In the genomic region with DNA sequence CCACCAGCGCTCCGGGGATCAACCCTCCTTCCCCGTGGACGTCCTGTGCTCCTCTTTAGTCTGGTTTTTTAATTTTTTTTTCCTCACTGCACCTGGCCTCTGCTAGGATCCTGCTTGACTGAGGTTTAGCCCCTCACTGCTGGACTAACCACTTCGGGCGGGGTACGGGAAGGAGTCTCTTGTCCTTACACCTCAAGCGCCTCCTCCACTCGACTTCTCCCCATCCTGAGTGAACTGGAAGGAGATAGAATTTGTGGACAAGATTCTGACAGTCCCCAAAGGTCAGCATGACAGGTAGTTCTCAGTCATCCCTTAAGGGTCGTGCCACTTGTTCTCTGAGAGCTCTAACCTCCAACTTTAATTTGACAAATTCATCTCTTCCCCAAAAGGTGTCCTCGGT, we compare ENCODE assay signal across 9 mouse cellular contexts. TPM values are rescaled to one million over a fixed set of nuclear protein-coding genes. Genes with fewer than 3 reads are reported as not detected.
DNase-seq lines count a peak whose midpoint lies in the region; ATAC-seq and TF ChIP-seq lines count a peak whose summit lies in the region.
"Had no signal": no experiment of that assay in that cellular context is flagged by ENCODE, and none has a peak within 500 bp of the region (broad histone marks: within the 10 kb centered on the region; RNA-seq: fewer than 3 reads in every experiment).

No protein-coding gene starts in this region.

- WGBS in hindbrain, embryonic 10.5 days, result 1% methylated on average over 11 of the region's 11 CpGs
- WGBS in hindbrain, embryonic 11.5 days, result 1% methylated on average over 11 of the region's 11 CpGs
- 3% methylated on average over 11 of the region's 11 CpGs for WGBS in embryonic facial prominence, embryonic 11.5 days
- WGBS in hindbrain, embryonic 14.5 days, result under 1% methylated on average over 11 of the region's 11 CpGs
- 2% methylated on average over 11 of the region's 11 CpGs for WGBS in midbrain, embryonic 12.5 days

- H3K36me3 ChIP-seq in hindbrain, embryonic 10.5 days, result no peaks in the 10 kb centered on the region
- no peaks in the 10 kb centered on the region for H3K36me3 ChIP-seq in hindbrain, embryonic 11.5 days (ENCODE audit: control insufficient read depth, insufficient read depth, low read length)
- H3K36me3 ChIP-seq in embryonic facial prominence, embryonic 11.5 days (replicated peaks; ENCODE audit: control insufficient read depth, insufficient read depth, low read depth, low read length), result no peaks in the 10 kb centered on the region
- H3K36me3 ChIP-seq in hindbrain, embryonic 14.5 days (replicated peaks; ENCODE audit: control insufficient read depth, insufficient read depth), result no peaks in the 10 kb centered on the region
- H3K36me3 ChIP-seq in midbrain, embryonic 12.5 days, result no peaks in the 10 kb centered on the region

- no peak for DNase-seq in hindbrain, embryonic 10.5 days (ENCODE audit: low spot score)
- no peak for DNase-seq in hindbrain, embryonic 11.5 days (ENCODE audit: low spot score)
- DNase-seq in embryonic facial prominence, embryonic 11.5 days (ENCODE audit: low spot score), result no peak
- DNase-seq in hindbrain, embryonic 14.5 days (ENCODE audit: low spot score), result no peak
- no peak for DNase-seq in embryo, embryonic 10 days (ENCODE audit: low spot score)
- no peak for DNase-seq in left cerebral cortex, adult 2 months (ENCODE audit: extremely low spot score in 1 of 2, low spot score in 2 of 2)
- no peak for DNase-seq in ovary, postnatal 10 days (ENCODE audit: low spot score)

- no peak overlapping the region for H3K4me2 ChIP-seq in hindbrain, embryonic 11.5 days (replicated peaks; ENCODE audit: low read depth, low read length)
- peak overlapping the region; percentile 57; the same call in 1 of the 2 replicates for H3K4me2 ChIP-seq in embryonic facial prominence, embryonic 11.5 days (ENCODE audit: low read depth, low read length)
- peak overlapping the region; percentile 29; the same call in 1 of the 2 replicates for H3K4me2 ChIP-seq in hindbrain, embryonic 14.5 days (replicated peaks)
- peak overlapping the region; percentile 43 for H3K4me2 ChIP-seq in midbrain, embryonic 12.5 days (replicated peaks)

- peak overlapping the region; percentile 46 for H3K4me3 ChIP-seq in hindbrain, embryonic 10.5 days
- H3K4me3 ChIP-seq in hindbrain, embryonic 11.5 days (ENCODE audit: low read depth, low read length), result no peak overlapping the region
- H3K4me3 ChIP-seq in embryonic facial prominence, embryonic 11.5 days (ENCODE audit: low read depth, low read length), result peak overlapping the region; percentile 16
- no peak overlapping the region for H3K4me3 ChIP-seq in hindbrain, embryonic 14.5 days (replicated peaks; ENCODE audit: low read length)
- H3K4me3 ChIP-seq in midbrain, embryonic 12.5 days, result peak overlapping the region; percentile 29
- no peak overlapping the region for H3K4me3 ChIP-seq in left cerebral cortex, adult 2 months

- intact Hi-C loops in left cerebral cortex, adult 2 months (cut with DNase I), result loop anchor here (5.0 kb wide), 5 partner anchors 158 to 852 kb away; partner anchors contain the start of genes Foxa1 and Nkx2-1

- H3K27me3 ChIP-seq in hindbrain, embryonic 10.5 days (ENCODE audit: insufficient read depth, poor library complexity, severe bottlenecking), result peaks cover 100% of the 10 kb centered on the region
- peaks cover 96% of the 10 kb centered on the region for H3K27me3 ChIP-seq in hindbrain, embryonic 11.5 days (ENCODE audit: control insufficient read depth, insufficient read depth, low read length)
- H3K27me3 ChIP-seq in embryonic facial prominence, embryonic 11.5 days (ENCODE audit: control insufficient read depth, insufficient read depth, low read length), result peaks cover 57% of the 10 kb centered on the region
- peaks cover 99% of the 10 kb centered on the region for H3K27me3 ChIP-seq in hindbrain, embryonic 14.5 days (ENCODE audit: control insufficient read depth, insufficient read depth, low read length)
- H3K27me3 ChIP-seq in midbrain, embryonic 12.5 days, result peaks cover 97% of the 10 kb centered on the region
- H3K27me3 ChIP-seq: CH12.LX had no signal

- no peak overlapping the region for H3K9ac ChIP-seq in hindbrain, embryonic 11.5 days (ENCODE audit: low read depth, low read length)
- no peak overlapping the region for H3K9ac ChIP-seq in embryonic facial prominence, embryonic 11.5 days (replicated peaks; ENCODE audit: low read length)
- no peak overlapping the region for H3K9ac ChIP-seq in hindbrain, embryonic 14.5 days
- no peak overlapping the region for H3K9ac ChIP-seq in midbrain, embryonic 12.5 days (replicated peaks)

- H3K4me1 ChIP-seq in hindbrain, embryonic 10.5 days (replicated peaks), result peaks cover 44% of the 10 kb centered on the region
- H3K4me1 ChIP-seq in hindbrain, embryonic 11.5 days (replicated peaks; ENCODE audit: control insufficient read depth, insufficient read depth, low read length), result no peaks in the 10 kb centered on the region; the same call in 1 of the 2 replicates
- H3K4me1 ChIP-seq in embryonic facial prominence, embryonic 11.5 days (ENCODE audit: control insufficient read depth, insufficient read depth, low read length), result peaks cover 6% of the 10 kb centered on the region
- H3K4me1 ChIP-seq in hindbrain, embryonic 14.5 days (replicated peaks; ENCODE audit: control insufficient read depth, insufficient read depth, low read length), result no peaks in the 10 kb centered on the region
- peaks cover 26% of the 10 kb centered on the region for H3K4me1 ChIP-seq in midbrain, embryonic 12.5 days

- no peak for ATAC-seq in hindbrain, embryonic 11.5 days (ENCODE audit: low FRiP score)
- ATAC-seq in embryonic facial prominence, embryonic 11.5 days (replicated peaks; ENCODE audit: insufficient number of reproducible peaks, low FRiP score, low TSS enrichment, low read depth), result no peak
- no peak for ATAC-seq in hindbrain, embryonic 14.5 days (ENCODE audit: low FRiP score)
- ATAC-seq in midbrain, embryonic 12.5 days (ENCODE audit: low FRiP score, low read depth), result no peak

- no peaks in the 10 kb centered on the region for H3K9me3 ChIP-seq in hindbrain, embryonic 10.5 days
- no peaks in the 10 kb centered on the region for H3K9me3 ChIP-seq in hindbrain, embryonic 11.5 days (ENCODE audit: control insufficient read depth, low read length)
- H3K9me3 ChIP-seq in embryonic facial prominence, embryonic 11.5 days (replicated peaks; ENCODE audit: control insufficient read depth, low read length), result no peaks in the 10 kb centered on the region
- H3K9me3 ChIP-seq in hindbrain, embryonic 14.5 days (ENCODE audit: control insufficient read depth, low read length), result no peaks in the 10 kb centered on the region
- H3K9me3 ChIP-seq in midbrain, embryonic 12.5 days, result no peaks in the 10 kb centered on the region

- TF ChIP-seq CTCF in left cerebral cortex, adult 2 months (IDR thresholded peaks at IDR 0.05), result no peak

- H3K27ac ChIP-seq in hindbrain, embryonic 10.5 days, result no peak overlapping the region
- no peak overlapping the region for H3K27ac ChIP-seq in hindbrain, embryonic 11.5 days (ENCODE audit: low read depth, low read length)
- no peak overlapping the region for H3K27ac ChIP-seq in embryonic facial prominence, embryonic 11.5 days (replicated peaks; ENCODE audit: low read depth, low read length)
- no peak overlapping the region for H3K27ac ChIP-seq in hindbrain, embryonic 14.5 days
- H3K27ac ChIP-seq in midbrain, embryonic 12.5 days (replicated peaks), result no peak overlapping the region
- no peak overlapping the region for H3K27ac ChIP-seq in left cerebral cortex, adult 2 months

RNA-seq across cellular contexts. Expression of gene Pax9, which starts 3.4 kb away (rescaled TPM):
- polyA plus RNA-seq in hindbrain, embryonic 10.5 days (2016; fragmentation: Nextera tagmentation; extraction: Ambion mirVana), result 2.4 and 3.0 TPM in 2 replicates
- 1.4 and 2.5 TPM in 2 replicates for polyA plus RNA-seq in hindbrain, embryonic 11.5 days (2014; fragmentation: Nextera tagmentation; extraction: Ambion mirVana)
- 10.5 and 11.9 TPM in 2 replicates for polyA plus RNA-seq in embryonic facial prominence, embryonic 11.5 days (2014; fragmentation: Nextera tagmentation; extraction: Ambion mirVana)
- polyA plus RNA-seq in hindbrain, embryonic 14.5 days (2014; fragmentation: Nextera tagmentation; extraction: Ambion mirVana), result not detected in 2 replicates
- 0.09 and 0.18 TPM in 2 replicates for polyA plus RNA-seq in midbrain, embryonic 12.5 days (2016; fragmentation: Nextera tagmentation; extraction: Ambion mirVana)
- total RNA-seq in left cerebral cortex, adult 2 months (2021), result not detected
- total RNA-seq: CH12.LX had no signal

Comparison
In these comparisons a context has a peak if more than half of its experiments do, and no peak if none do; other contexts are left out.
1. H3K4me3 ChIP-seq: peak in hindbrain, embryonic 10.5 days (single experiment), embryonic facial prominence, embryonic 11.5 days (single experiment) and midbrain, embryonic 12.5 days (single experiment); none in hindbrain, embryonic 11.5 days (single experiment), hindbrain, embryonic 14.5 days (single experiment) and left cerebral cortex, adult 2 months (single experiment).